Comparison of ENCODE assay signal across 8 mouse cellular contexts in genomic region chr8:78740936-78741335, GRCm38 (mm10).
DNase-seq lines count a peak whose midpoint lies in the region; ATAC-seq lines count a peak whose summit lies in the region.

No protein-coding gene starts in this region.

- ATAC-seq in kidney, embryonic 15.5 days (replicated peaks; ENCODE audit: low FRiP score), result no peak

- WGBS in kidney, embryonic 15.5 days, result 34% methylated on average over 6 of the region's 6 CpGs
- 35% methylated on average over 6 of the region's 6 CpGs for WGBS in limb, embryonic 10.5 days

- no peaks in the 10 kb centered on the region for H3K9me3 ChIP-seq in kidney, embryonic 15.5 days (replicated peaks)
- no peaks in the 10 kb centered on the region for H3K9me3 ChIP-seq in limb, embryonic 10.5 days (replicated peaks)

- peak overlapping the region; percentile 93 for H3K27ac ChIP-seq in kidney, embryonic 15.5 days
- peak overlapping the region; percentile 83 for H3K27ac ChIP-seq in limb, embryonic 10.5 days

- H3K36me3 ChIP-seq in kidney, embryonic 15.5 days, result no peaks in the 10 kb centered on the region
- no peaks in the 10 kb centered on the region for H3K36me3 ChIP-seq in limb, embryonic 10.5 days

- no peak for DNase-seq in kidney, postnatal 14 days
- peak; percentile 5 for DNase-seq in embryo, embryonic 10.5 days (ENCODE audit: low spot score)
- peak; percentile 15 to 22 for DNase-seq in heart, adult 18-20 months
- no peak for DNase-seq in limb, embryonic 10.5 days (ENCODE audit: low spot score)
- no peak for DNase-seq in natural killer cell, adult 2 months (ENCODE audit: low spot score in 2 of 2)
- DNase-seq in right cerebral cortex, postnatal 14 days, result no peak
- DNase-seq in spleen, adult 18-20 months, result no peak

- peaks cover 34% of the 10 kb centered on the region for H3K4me1 ChIP-seq in kidney, embryonic 15.5 days
- H3K4me1 ChIP-seq in limb, embryonic 10.5 days, result peaks cover 47% of the 10 kb centered on the region

- no peaks in the 10 kb centered on the region for H3K27me3 ChIP-seq in kidney, embryonic 15.5 days
- H3K27me3 ChIP-seq in limb, embryonic 10.5 days (ENCODE audit: low read depth, poor library complexity, severe bottlenecking), result no peaks in the 10 kb centered on the region

- no peak overlapping the region for H3K9ac ChIP-seq in kidney, embryonic 15.5 days

- no peak overlapping the region for H3K4me2 ChIP-seq in kidney, embryonic 15.5 days

- H3K4me3 ChIP-seq in kidney, embryonic 15.5 days (replicated peaks), result no peak overlapping the region
- H3K4me3 ChIP-seq in limb, embryonic 10.5 days, result no peak overlapping the region

Comparison
In these comparisons a context has a peak if more than half of its experiments do, and no peak if none do; other contexts are left out.
1. DNase-seq: peak in embryo, embryonic 10.5 days (single experiment) and heart, adult 18-20 months (2 of 2); none in kidney, postnatal 14 days (single experiment), limb, embryonic 10.5 days (single experiment), natural killer cell, adult 2 months (0 of 2), right cerebral cortex, postnatal 14 days (single experiment) and spleen, adult 18-20 months (0 of 2).